46 mouse cellular contexts compared by ENCODE assay signal in the genomic region with DNA sequence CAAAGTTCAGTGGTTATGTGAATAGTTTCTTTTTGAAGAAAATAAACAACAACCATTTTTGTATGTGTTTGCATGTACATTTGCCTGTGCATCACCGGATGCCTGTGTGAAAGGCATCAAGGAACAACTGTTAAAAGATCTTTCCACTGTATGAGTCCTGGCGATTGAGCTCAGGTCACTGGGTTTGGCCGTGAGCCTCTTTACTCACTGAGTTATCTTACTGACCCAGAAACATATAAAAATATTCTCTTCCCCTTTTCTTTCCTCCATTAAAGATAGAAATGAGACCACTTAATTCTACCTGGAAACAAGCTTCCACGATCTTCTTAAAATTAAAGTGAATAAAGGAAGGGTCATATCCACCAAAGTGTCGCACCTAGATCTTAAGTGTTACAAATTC. TPM values are rescaled to one million over a fixed set of nuclear protein-coding genes. Genes with fewer than 3 reads are reported as not detected.
"Had no signal": no experiment of that assay in that cellular context is flagged by ENCODE, and none has a peak within 500 bp of the region (broad histone marks: within the 10 kb centered on the region; RNA-seq: fewer than 3 reads in every experiment).

No protein-coding gene starts in this region.

- H3K9me3 ChIP-seq: limb, embryonic 10.5 days; limb, embryonic 12.5 days; limb, embryonic 13.5 days; limb, embryonic 15.5 days; liver, embryonic 12.5 days; liver, embryonic 13.5 days; liver, embryonic 15.5 days; lung, embryonic 15.5 days; megakaryocyte, embryonic 14.5 days; midbrain, embryonic 10.5 days; midbrain, embryonic 12.5 days; midbrain, embryonic 13.5 days; midbrain, embryonic 15.5 days; neural tube, embryonic 12.5 days; neural tube, embryonic 13.5 days had no signal

- H3K36me3 ChIP-seq: limb, embryonic 10.5 days; limb, embryonic 12.5 days; limb, embryonic 13.5 days; limb, embryonic 15.5 days; liver, embryonic 12.5 days; liver, embryonic 13.5 days; liver, embryonic 15.5 days; lung, embryonic 15.5 days; midbrain, embryonic 10.5 days; midbrain, embryonic 12.5 days; midbrain, embryonic 13.5 days; midbrain, embryonic 15.5 days; neural tube, embryonic 12.5 days; neural tube, embryonic 13.5 days had no signal

- H3K4me3 ChIP-seq: limb, embryonic 10.5 days; limb, embryonic 12.5 days; limb, embryonic 13.5 days; limb, embryonic 15.5 days; liver, embryonic 12.5 days; liver, embryonic 13.5 days; liver, embryonic 15.5 days; lung, embryonic 15.5 days; megakaryocyte, embryonic 14.5 days; midbrain, embryonic 10.5 days; midbrain, embryonic 12.5 days; midbrain, embryonic 13.5 days; midbrain, embryonic 15.5 days; myocyte; neural tube, embryonic 12.5 days; neural tube, embryonic 13.5 days had no signal

- DNase-seq: left cerebral cortex, postnatal 4 days; liver; liver, embryonic 13.5 days; liver, postnatal 0 days; lung, adult 18-20 months; lung, adult 2 months; lung, embryonic 14.5 days; lung, postnatal 10 days; lung, postnatal 14 days; lung, postnatal 36 days; lung, postnatal 4 days; midbrain, embryonic 14.5 days had no signal

- H3K4me2 ChIP-seq: limb, embryonic 12.5 days; limb, embryonic 13.5 days; limb, embryonic 15.5 days; liver, embryonic 11.5 days; liver, embryonic 12.5 days; liver, embryonic 13.5 days; liver, embryonic 15.5 days; lung, embryonic 14.5 days; lung, embryonic 15.5 days; midbrain, embryonic 12.5 days; midbrain, embryonic 13.5 days; midbrain, embryonic 15.5 days; neural tube, embryonic 12.5 days; neural tube, embryonic 13.5 days had no signal

- H3K27ac ChIP-seq: limb, embryonic 10.5 days; limb, embryonic 12.5 days; limb, embryonic 13.5 days; limb, embryonic 15.5 days; liver, embryonic 12.5 days; liver, embryonic 13.5 days; liver, embryonic 14.5 days; liver, embryonic 15.5 days; lung, embryonic 15.5 days; macrophage; midbrain, embryonic 10.5 days; midbrain, embryonic 12.5 days; midbrain, embryonic 13.5 days; midbrain, embryonic 15.5 days; neural tube, embryonic 12.5 days; neural tube, embryonic 13.5 days had no signal

- ATAC-seq: liver, embryonic 12.5 days; liver, postnatal 0 days; lung, postnatal 0 days; midbrain, embryonic 13.5 days; midbrain, embryonic 15.5 days; midbrain, embryonic 16.5 days had no signal

- H3K9ac ChIP-seq: limb, embryonic 12.5 days; limb, embryonic 13.5 days; limb, embryonic 15.5 days; liver, embryonic 12.5 days; liver, embryonic 13.5 days; liver, embryonic 14.5 days; liver, embryonic 15.5 days; liver, postnatal 0 days; lung, embryonic 14.5 days; lung, embryonic 15.5 days; midbrain, embryonic 12.5 days; midbrain, embryonic 13.5 days; midbrain, embryonic 15.5 days; neural tube, embryonic 12.5 days; neural tube, embryonic 13.5 days had no signal

- H3K4me1 ChIP-seq: liver, embryonic 12.5 days; liver, embryonic 13.5 days; liver, embryonic 15.5 days; midbrain, embryonic 10.5 days had no signal

- H3K27me3 ChIP-seq: limb, embryonic 12.5 days; limb, embryonic 13.5 days; limb, embryonic 15.5 days; liver, embryonic 12.5 days; liver, embryonic 13.5 days; liver, embryonic 15.5 days; lung, embryonic 15.5 days; megakaryocyte, embryonic 14.5 days; midbrain, embryonic 12.5 days; midbrain, embryonic 13.5 days; midbrain, embryonic 15.5 days; neural tube, embryonic 12.5 days; neural tube, embryonic 13.5 days had no signal

RNA-seq across cellular contexts. Expression of gene Gm5426, which starts 10.2 kb away (rescaled TPM):
- total RNA-seq: left cerebral cortex, postnatal 10 days; left cerebral cortex, postnatal 14 days; left cerebral cortex, postnatal 25 days; left cerebral cortex, postnatal 36 days; left cerebral cortex, postnatal 4 days; liver, adult 2 months; megakaryocyte progenitor cell, adult 5-6 weeks; megakaryocyte, adult 5-6 weeks; megakaryocyte-erythroid progenitor cell, adult 5-6 weeks; monocyte, adult 5-6 weeks had no signal
- polyA plus RNA-seq: limb, embryonic 10.5 days; limb, embryonic 11.5 days; limb, embryonic 12.5 days; limb, embryonic 13.5 days; limb, embryonic 14.5 days; limb, embryonic 15.5 days; liver, adult 2 months; liver, embryonic 11.5 days; liver, embryonic 12.5 days; liver, embryonic 13.5 days; liver, embryonic 14.5 days; liver, embryonic 15.5 days; liver, embryonic 16.5 days; liver, postnatal 0 days; lung, adult 2 months; lung, embryonic 14.5 days; lung, embryonic 15.5 days; lung, embryonic 16.5 days; lung, postnatal 0 days; macrophage; midbrain, embryonic 10.5 days; midbrain, embryonic 12.5 days; midbrain, embryonic 13.5 days; midbrain, embryonic 14.5 days; midbrain, embryonic 15.5 days; midbrain, embryonic 16.5 days; myocyte; neural tube, embryonic 11.5 days; neural tube, embryonic 12.5 days; neural tube, embryonic 13.5 days had no signal
